Comparison of ENCODE assay signal across 10 mouse cellular contexts in the genomic region with DNA sequence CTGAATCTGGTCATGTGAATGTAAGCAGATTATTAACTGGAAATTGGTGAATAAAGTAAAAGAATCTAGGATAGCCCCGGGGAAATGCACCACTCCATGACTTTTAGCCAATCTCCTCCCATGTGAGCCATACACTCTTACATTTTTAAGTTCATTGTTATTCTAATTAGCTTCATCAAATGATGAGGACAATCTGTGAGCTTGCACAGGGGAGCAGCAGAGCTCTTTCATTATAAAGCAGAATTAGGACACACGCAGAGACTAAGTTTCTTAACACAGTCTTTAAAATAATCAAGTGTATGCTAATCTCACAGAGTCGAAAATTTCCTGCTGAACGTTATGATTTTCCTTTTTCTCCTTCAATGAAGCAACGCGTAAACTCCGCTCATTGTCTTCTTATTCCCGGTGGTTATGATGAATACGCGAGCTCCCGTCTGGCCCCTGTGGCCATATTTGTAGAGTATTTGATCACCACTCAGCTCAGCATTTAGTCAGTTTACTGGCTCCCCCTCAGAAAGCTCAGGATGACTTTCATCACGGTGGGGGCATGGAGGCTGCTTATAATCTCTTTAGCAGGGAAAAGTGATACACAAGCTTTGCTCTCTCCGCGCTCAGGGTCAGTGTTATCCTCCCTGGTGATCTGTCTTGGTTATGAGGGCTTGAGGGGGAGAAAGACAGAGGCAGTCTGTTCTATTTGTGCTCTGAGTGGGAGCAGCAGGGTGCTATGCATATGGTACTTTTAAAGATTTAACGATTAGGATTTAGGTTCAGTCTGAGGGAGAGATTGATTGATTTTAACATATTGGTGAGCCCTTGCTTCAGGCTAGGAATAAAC.
DNase-seq lines count a peak whose midpoint lies in the region; ATAC-seq lines count a peak whose summit lies in the region.
"Had no signal": no experiment of that assay in that cellular context is flagged by ENCODE, and none has a peak within 500 bp of the region (broad histone marks: within the 10 kb centered on the region; RNA-seq: fewer than 3 reads in every experiment).

No protein-coding gene starts in this region.

- peak overlapping the region; percentile 26; the same call in 1 of the 2 replicates for H3K4me2 ChIP-seq in limb, embryonic 12.5 days

- H3K9ac ChIP-seq in limb, embryonic 12.5 days (replicated peaks), result no peak overlapping the region

- ATAC-seq in limb, embryonic 12.5 days (ENCODE audit: insufficient number of reproducible peaks, insufficient read depth, low FRiP score, low TSS enrichment, low read depth), result no peak
- ATAC-seq in activated CD4-positive, CD25-positive, alpha-beta regulatory T cell, adult 4 months, result no peak

- peak; percentile 3 for DNase-seq in right cerebral cortex, postnatal 25 days
- no peak for DNase-seq in right cerebral cortex, postnatal 4 days
- peak; percentile 13 to 30 for DNase-seq in frontal cortex, postnatal 36 days (ENCODE audit: low spot score in 2 of 2)
- DNase-seq in telencephalon, adult 2 months (ENCODE audit: low read depth, low spot score), result peak; percentile 6
- DNase-seq in MN1 (ENCODE audit: low spot score), result no peak
- no peak for DNase-seq in heart, postnatal 4 days
- DNase-seq: liver; thymus, postnatal 14 days had no signal

- no peaks in the 10 kb centered on the region for H3K36me3 ChIP-seq in limb, embryonic 12.5 days

- no peaks in the 10 kb centered on the region for H3K9me3 ChIP-seq in limb, embryonic 12.5 days

- no peak overlapping the region for H3K27ac ChIP-seq in limb, embryonic 12.5 days

- H3K4me1 ChIP-seq in limb, embryonic 12.5 days (replicated peaks), result no peaks in the 10 kb centered on the region

- H3K4me3 ChIP-seq in limb, embryonic 12.5 days (replicated peaks), result no peak overlapping the region

- H3K27me3 ChIP-seq in limb, embryonic 12.5 days, result no peaks in the 10 kb centered on the region

- 53% methylated on average over 15 of the region's 15 CpGs for WGBS in limb, embryonic 12.5 days

Comparison
In these comparisons a context has a peak if more than half of its experiments do, and no peak if none do; other contexts are left out.
1. DNase-seq: peak in right cerebral cortex, postnatal 25 days (single experiment), frontal cortex, postnatal 36 days (2 of 2) and telencephalon, adult 2 months (single experiment); none in right cerebral cortex, postnatal 4 days (single experiment), MN1 (single experiment) and heart, postnatal 4 days (single experiment).